Mouse (Mus musculus) heart, embryonic 13.5 days (tissue): ENCODE data around the gene Eif2a. TPM values are rescaled to one million over a fixed set of nuclear protein-coding genes. Genes with fewer than 3 reads are reported as not detected.
A peak's percentile ranks its signal among the peaks of the same experiment; 100 is the strongest.

ENCODE experiments used
- ATAC-seq: fragments of 200-750 bp; cut with Nextera tagmentation; 2 replicates; pipeline ENCODE4 v1.8.0; 2017; ENCODE audit warnings: moderate TSS enrichment; ENCODE audit not compliant: insufficient number of reproducible peaks, low FRiP score, low TSS enrichment; ENCODE audit errors: extremely low read depth
- H3K27ac ChIP-seq: fragments of 300-500 bp; sonication (generic); replicated peaks from 2 replicates; pipeline ENCODE4 v1.5.1; 2015; ENCODE audit warnings: moderate library complexity, mild to moderate bottlenecking, inconsistent platforms
- H3K27me3 ChIP-seq: fragments of 300-500 bp; sonication (generic); replicated peaks from 2 replicates; pipeline ENCODE4 v1.6.1; 2015; ENCODE audit warnings: mild to moderate bottlenecking, inconsistent platforms
- H3K36me3 ChIP-seq: fragments of 300-500 bp; sonication (generic); 2 replicates; pipeline ENCODE4 v1.6.1; 2015; ENCODE audit warnings: mild to moderate bottlenecking, inconsistent platforms
- H3K4me1 ChIP-seq: fragments of 300-500 bp; sonication (generic); 2 replicates; pipeline ENCODE4 v1.6.1; 2015; ENCODE audit warnings: inconsistent platforms
- H3K4me2 ChIP-seq: fragments of 300-500 bp; sonication (generic); 2 replicates; pipeline ENCODE4 v1.6.1; 2015; ENCODE audit warnings: inconsistent platforms, mild to moderate bottlenecking, moderate library complexity
- H3K4me3 ChIP-seq: fragments of 300-500 bp; sonication (generic); 2 replicates; pipeline ENCODE4 v1.5.1; 2015; ENCODE audit warnings: moderate library complexity, mild to moderate bottlenecking, inconsistent platforms
- H3K9ac ChIP-seq: fragments of 300-500 bp; sonication (generic); 2 replicates; pipeline ENCODE4 v1.6.1; 2015; ENCODE audit warnings: inconsistent platforms, mild to moderate bottlenecking, moderate library complexity
- H3K9me3 ChIP-seq: fragments of 300-500 bp; sonication (generic); 2 replicates; pipeline ENCODE4 v1.6.1; 2016; ENCODE audit warnings: inconsistent platforms
- WGBS: fragments of 180-500 bp; shearing (Covaris S2); methylation state at CpG from one replicate; pipeline ENCODE4 v1.1.7; 2015; ENCODE audit warnings: mixed read lengths; 5-methylcytosine and 5-hydroxymethylcytosine counted together
- polyA plus RNA-seq: library from polyadenylated mRNA; unstranded; fragments of >200 nt; fragmentation: Nextera tagmentation; extraction: Ambion mirVana; gene quantifications from 2 replicates; pipeline ENCODE4 v1.2.1, GENCODE M21; 2015

The Eif2a gene
- polyA plus RNA-seq, 1 experiment from 2014 or later = 37.4 TPM

DNA sequence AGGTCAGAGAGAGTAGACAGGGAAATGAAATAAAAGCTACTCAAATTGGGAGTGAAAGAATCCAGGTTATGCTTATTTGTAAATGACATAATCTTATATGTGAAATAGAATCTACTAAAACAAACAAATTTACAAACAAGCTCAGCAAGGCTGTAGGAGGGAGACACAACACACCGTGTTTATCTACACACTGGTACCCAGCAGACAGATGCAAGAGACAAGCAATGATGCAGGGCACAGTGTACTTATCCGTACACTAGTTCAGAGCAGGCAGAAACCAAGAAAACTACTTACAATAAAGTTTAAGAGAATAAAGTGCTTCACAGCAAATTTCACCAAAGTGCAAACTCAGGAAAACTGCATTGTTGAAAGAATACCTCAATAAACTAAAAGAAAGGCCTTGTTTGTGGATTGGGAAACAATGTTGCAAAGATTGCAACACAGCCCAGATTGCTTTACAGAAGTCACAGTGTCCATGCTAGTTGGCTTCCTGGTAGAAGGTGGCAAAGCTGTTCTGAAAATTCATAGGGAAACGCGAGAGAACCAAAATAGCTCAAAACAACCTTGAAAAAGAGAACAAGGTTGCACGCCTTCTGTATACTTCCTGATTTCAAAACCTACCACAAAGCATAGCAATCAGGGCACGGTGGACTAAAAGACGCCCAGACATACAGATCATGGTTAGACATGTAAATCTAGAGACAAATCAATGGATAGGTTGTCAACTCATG lies 17.4 kb upstream of the Eif2a start:
- no peak overlapping the region for H3K9ac ChIP-seq
- H3K27ac ChIP-seq = no peak overlapping the region
- H3K4me3 ChIP-seq = no peak overlapping the region
- no peaks in the 10 kb centered on the region for H3K4me1 ChIP-seq
- H3K36me3 ChIP-seq = no peaks in the 10 kb centered on the region
- H3K4me2 ChIP-seq = no peak overlapping the region
- no peaks in the 10 kb centered on the region for H3K9me3 ChIP-seq
- no peaks in the 10 kb centered on the region for H3K27me3 ChIP-seq
- no peak for ATAC-seq
- 79% methylated on average over 7 of the region's 7 CpGs for WGBS

DNA sequence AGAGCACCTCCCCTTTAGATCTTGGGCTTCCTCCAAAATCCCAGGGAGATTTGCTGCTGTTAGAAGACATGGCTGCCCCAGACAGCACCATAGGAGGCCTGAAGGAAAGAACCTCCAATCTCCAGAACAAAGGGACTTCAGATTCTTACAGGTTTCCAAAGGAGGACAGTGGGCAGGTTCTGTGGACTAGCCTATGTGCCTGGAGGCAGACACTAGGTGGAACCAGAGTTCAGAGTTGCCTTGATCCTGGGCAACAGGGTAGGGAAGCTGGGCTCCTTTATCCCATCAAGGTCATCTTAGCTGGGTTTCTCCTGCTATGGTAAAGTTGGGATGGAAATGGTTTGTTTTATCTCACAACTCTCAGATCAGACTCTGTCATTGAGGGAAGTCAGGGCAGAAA lies 14.0 kb upstream of the Eif2a start:
- Histone ChIP-seq H3K9ac (no peak overlapping the region), H3K4me2 (no peak overlapping the region), H3K4me3 (no peak overlapping the region), H3K4me1 (no peaks in the 10 kb centered on the region), H3K36me3 (no peaks in the 10 kb centered on the region), H3K27ac (no peak overlapping the region), H3K9me3 (no peaks in the 10 kb centered on the region), H3K27me3 (no peaks in the 10 kb centered on the region)
- ATAC-seq = no peak

DNA sequence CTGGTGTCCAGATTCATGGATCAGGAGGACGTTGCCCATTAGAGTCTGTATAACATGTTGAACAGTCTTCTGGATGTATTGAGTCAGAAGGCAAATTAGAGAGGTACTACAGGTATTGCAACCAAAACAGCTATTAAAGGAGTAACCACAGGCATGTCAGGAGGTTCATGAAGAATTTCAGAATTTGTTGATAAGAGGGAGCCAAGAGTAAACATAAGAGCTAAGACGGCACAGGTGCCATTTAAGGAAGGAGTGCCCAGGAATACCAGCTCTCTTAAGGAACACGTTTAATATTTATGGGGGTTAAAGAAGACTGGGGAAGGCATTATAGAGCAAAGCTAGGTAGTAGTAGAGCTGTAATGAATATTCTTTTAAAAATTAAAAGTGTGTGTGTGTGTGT lies 12.9 kb upstream of the Eif2a start:
- no peak overlapping the region for H3K4me3 ChIP-seq
- no peaks in the 10 kb centered on the region for H3K4me1 ChIP-seq
- H3K27ac ChIP-seq = no peak overlapping the region
- H3K9ac ChIP-seq = no peak overlapping the region
- no peaks in the 10 kb centered on the region for H3K27me3 ChIP-seq
- no peak overlapping the region for H3K4me2 ChIP-seq
- no peaks in the 10 kb centered on the region for H3K9me3 ChIP-seq
- H3K36me3 ChIP-seq = no peaks in the 10 kb centered on the region
- 75% methylated on average over 3 of the region's 3 CpGs for WGBS
- ATAC-seq = no peak

DNA sequence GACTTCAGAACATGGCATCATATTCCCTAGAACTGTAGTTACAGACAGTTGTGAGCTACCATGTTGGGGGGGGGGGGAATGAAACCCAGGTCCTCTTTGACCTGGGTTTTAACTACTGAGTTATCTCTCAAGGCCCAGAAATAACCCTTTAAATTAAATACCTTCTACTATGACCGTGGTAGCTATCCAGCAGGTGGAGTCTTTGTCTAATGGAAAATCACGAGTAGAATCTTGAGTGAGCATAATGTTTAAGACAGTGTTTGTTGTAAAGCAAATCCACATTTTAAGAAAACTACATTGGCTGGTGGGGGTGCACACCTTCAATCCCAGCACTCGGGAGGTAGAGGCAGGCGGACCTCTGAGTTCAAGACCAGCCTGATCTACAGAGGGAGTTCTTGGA lies 12.1 kb upstream of the Eif2a start:
- Histone ChIP-seq H3K4me1 (no peaks in the 10 kb centered on the region), H3K27ac (no peak overlapping the region), H3K9ac (no peak overlapping the region), H3K4me2 (no peak overlapping the region), H3K36me3 (no peaks in the 10 kb centered on the region), H3K4me3 (no peak overlapping the region), H3K9me3 (no peaks in the 10 kb centered on the region), H3K27me3 (no peaks in the 10 kb centered on the region)
- 67% methylated on average over 4 of the region's 4 CpGs for WGBS
- no peak for ATAC-seq

DNA sequence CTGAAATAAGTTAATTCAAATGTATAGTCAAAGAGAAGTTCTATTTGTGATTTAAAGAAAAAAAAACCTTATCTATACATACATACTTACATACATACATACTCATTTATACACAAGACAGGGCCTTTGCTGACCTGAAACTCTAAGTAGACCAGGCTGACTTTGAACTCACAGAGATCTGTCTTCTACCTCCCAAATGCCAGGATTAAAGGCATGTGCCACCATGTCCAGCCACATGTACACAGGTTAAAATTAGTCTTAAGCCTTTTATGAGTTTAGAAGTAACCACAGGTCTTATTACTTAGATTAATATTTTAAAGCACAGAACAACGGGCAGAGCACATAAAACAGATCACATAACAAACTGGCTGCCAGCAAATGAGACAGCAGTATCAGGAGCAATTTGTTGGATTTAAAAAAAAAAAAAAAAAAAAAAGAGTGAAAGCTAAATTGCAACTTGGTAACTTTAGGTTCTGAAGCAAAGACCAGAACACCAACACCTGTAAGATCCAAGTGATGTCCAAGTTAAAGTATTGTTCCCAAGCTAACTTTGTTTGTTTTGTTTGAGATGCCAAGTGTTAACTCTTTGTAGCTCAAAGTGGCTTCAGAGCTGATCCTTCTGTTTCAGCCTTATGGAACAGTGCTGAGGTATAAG lies 9.5 kb upstream of the Eif2a start:
- no peaks in the 10 kb centered on the region for H3K27me3 ChIP-seq
- no peak overlapping the region for H3K4me3 ChIP-seq
- no peak for ATAC-seq
- H3K4me2 ChIP-seq = no peak overlapping the region
- H3K9ac ChIP-seq = no peak overlapping the region
- no peak overlapping the region for H3K27ac ChIP-seq
- H3K9me3 ChIP-seq = no peaks in the 10 kb centered on the region
- WGBS = 66% methylated on average over 1 of the region's 1 CpGs
- H3K4me1 ChIP-seq = peaks cover 10% of the 10 kb centered on the region; the same call in 1 of the 2 replicates
- H3K36me3 ChIP-seq = peaks cover 8% of the 10 kb centered on the region

DNA sequence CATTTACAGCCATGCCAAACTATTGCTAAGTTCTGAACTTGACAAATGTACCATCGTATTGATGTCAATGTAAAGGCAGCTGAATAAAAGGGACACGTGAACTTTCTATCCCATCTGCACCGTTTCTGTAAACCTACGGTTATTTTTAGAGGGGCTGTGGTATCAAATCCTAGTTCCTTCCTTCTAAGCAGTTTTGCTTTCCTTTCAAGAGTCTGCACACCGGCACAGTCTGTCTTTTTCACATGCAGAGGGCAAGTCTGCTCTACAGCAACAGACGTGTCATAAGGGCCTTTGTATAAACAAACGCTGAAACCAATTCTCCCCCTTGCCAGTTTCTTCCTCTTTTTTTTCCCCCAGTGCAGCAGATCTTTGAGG lies 9.0 kb upstream of the Eif2a start:
- no peak overlapping the region for H3K27ac ChIP-seq
- 46% methylated on average over 7 of the region's 7 CpGs for WGBS
- H3K36me3 ChIP-seq = peaks cover 13% of the 10 kb centered on the region
- peaks cover 10% of the 10 kb centered on the region; the same call in 1 of the 2 replicates for H3K4me1 ChIP-seq
- no peak overlapping the region for H3K4me3 ChIP-seq
- H3K9me3 ChIP-seq = no peaks in the 10 kb centered on the region
- ATAC-seq = no peak
- no peak overlapping the region for H3K9ac ChIP-seq
- no peaks in the 10 kb centered on the region for H3K27me3 ChIP-seq
- no peak overlapping the region for H3K4me2 ChIP-seq

DNA sequence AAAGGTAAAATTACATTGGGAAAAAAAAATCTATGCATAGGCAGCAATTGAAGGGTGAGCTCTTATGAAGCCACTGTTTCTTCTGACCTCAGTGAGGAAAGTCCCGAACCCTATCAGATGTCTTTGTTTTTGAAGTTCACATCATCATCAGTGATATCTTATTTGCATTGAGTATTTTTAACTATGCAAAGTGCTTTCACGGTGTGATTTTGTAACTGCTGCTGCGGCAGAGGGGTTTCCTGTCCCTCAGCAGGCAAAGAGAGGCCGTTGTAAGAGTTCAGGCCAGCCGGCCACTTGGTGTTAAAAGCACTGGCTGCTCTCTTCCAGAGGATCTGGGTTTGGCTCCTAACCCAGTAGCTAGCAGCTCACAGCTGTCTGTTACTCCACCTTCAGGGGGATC lies 8.4 kb upstream of the Eif2a start:
- H3K27me3 ChIP-seq = no peaks in the 10 kb centered on the region
- peaks cover 17% of the 10 kb centered on the region for H3K36me3 ChIP-seq
- H3K4me2 ChIP-seq = no peak overlapping the region
- no peak for ATAC-seq
- 52% methylated on average over 5 of the region's 5 CpGs for WGBS
- H3K4me1 ChIP-seq = peaks cover 10% of the 10 kb centered on the region; the same call in 1 of the 2 replicates
- H3K9me3 ChIP-seq = no peaks in the 10 kb centered on the region
- H3K4me3 ChIP-seq = no peak overlapping the region
- H3K27ac ChIP-seq = no peak overlapping the region
- H3K9ac ChIP-seq = no peak overlapping the region

DNA sequence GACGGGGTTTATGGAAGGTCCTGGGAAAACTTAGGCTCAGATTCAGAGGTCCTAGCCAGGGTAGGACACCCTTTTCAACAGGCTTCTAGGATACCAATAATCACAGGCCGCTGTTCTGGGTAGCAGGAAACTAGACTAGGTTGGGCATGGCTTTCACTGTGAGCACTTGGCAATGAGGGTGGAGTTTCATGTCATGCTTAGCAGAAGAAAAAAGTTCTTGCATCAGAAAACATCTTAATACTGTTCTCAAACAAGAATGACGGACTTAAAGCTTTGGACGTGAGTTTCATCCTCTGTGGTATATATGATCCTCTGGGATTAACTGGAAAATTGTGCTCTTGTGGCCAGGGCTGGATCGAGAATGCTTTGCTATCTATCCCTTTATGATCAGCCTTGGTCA lies 7.8 kb upstream of the Eif2a start:
- Histone ChIP-seq H3K27me3 (no peaks in the 10 kb centered on the region), H3K4me2 (no peak overlapping the region), H3K9me3 (no peaks in the 10 kb centered on the region), H3K36me3 (peaks cover 22% of the 10 kb centered on the region), H3K9ac (no peak overlapping the region), H3K4me1 (peaks cover 10% of the 10 kb centered on the region; the same call in 1 of the 2 replicates), H3K4me3 (no peak overlapping the region), H3K27ac (no peak overlapping the region)
- ATAC-seq = no peak
- 73% methylated on average over 5 of the region's 5 CpGs for WGBS

DNA sequence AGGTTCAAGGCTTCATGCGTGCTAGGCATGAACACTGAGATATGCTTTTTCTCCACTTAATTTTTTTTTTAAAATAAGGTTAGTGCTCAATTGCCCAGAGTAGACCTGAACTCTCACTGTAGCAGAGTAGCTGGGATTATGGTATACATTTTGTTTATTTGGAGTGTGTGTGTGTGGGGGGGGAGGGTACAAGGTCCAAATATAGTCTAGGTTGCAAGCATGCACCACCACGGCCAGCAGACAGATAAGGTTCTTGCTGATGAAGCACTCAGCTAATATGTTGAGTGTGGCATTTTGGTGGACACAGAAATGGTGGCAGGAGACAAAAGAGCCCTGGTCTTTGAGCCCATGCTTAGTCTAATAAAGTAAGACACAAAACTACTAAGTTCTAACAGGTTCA lies 6.7 kb upstream of the Eif2a start:
- Histone ChIP-seq H3K9me3 (no peaks in the 10 kb centered on the region), H3K36me3 (peaks cover 33% of the 10 kb centered on the region), H3K4me3 (no peak overlapping the region), H3K9ac (no peak overlapping the region), H3K4me1 (peaks cover 15% of the 10 kb centered on the region), H3K27ac (peak overlapping the region; percentile 42), H3K4me2 (0 out of 2 replicates have a peak overlapping the region, but pooled peaks have one; percentile 11), H3K27me3 (no peaks in the 10 kb centered on the region)
- 53% methylated on average over 2 of the region's 2 CpGs for WGBS
- no peak for ATAC-seq

DNA sequence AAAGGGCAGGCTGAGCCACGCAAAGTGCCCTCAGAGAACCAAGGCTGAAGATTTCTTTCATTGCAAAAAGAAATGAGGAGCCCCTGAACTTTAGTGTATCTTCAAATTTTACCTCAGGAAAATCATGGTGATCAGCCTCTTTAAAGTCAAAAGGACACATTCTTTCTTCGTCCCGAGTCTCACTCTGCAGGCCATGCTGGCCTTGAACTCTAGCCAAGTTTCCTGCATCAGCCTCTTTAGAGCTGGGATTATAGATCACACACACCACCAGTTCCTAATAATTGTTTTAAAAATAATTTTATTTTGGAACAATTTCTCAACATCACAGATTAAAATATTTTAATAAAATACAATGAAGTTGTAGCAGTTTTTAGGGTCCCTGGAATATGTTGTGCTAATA lies 6.1 kb upstream of the Eif2a start:
- WGBS = 45% methylated on average over 3 of the region's 3 CpGs
- H3K4me1 ChIP-seq = peaks cover 21% of the 10 kb centered on the region
- no peaks in the 10 kb centered on the region for H3K27me3 ChIP-seq
- H3K9ac ChIP-seq = no peak overlapping the region
- H3K4me2 ChIP-seq = 0 out of 2 replicates have a peak overlapping the region, but pooled peaks have one; percentile 11
- peaks cover 33% of the 10 kb centered on the region for H3K36me3 ChIP-seq
- no peak for ATAC-seq
- peak overlapping the region; percentile 42; the same call in 1 of the 2 replicates for H3K27ac ChIP-seq
- H3K9me3 ChIP-seq = no peaks in the 10 kb centered on the region
- H3K4me3 ChIP-seq = no peak overlapping the region

DNA sequence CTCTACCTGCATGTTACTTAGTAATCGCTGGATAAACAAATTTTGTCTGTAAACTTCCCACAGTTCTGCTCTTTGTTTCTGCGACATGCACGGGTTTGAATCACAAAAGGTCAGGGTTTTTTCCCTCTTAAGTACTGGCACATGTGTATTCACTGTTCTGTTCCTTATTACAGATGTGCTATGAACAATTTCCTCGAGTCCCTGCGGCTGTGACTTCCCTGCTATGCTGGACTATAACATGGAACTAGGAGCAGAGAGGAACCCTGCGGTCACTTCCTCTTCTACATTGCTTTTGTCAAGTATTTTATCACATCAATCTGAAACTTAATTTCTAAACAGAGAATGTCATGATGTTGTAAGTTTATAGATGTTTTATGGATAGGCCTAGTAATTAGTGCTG lies 5.3 kb upstream of the Eif2a start:
- Histone ChIP-seq H3K9me3 (no peaks in the 10 kb centered on the region), H3K4me1 (peaks cover 21% of the 10 kb centered on the region), H3K4me3 (no peak overlapping the region), H3K36me3 (peaks cover 33% of the 10 kb centered on the region), H3K27me3 (no peaks in the 10 kb centered on the region), H3K9ac (no peak overlapping the region), H3K4me2 (no peak overlapping the region), H3K27ac (no peak overlapping the region)
- no peak for ATAC-seq
- WGBS = 83% methylated on average over 6 of the region's 6 CpGs

DNA sequence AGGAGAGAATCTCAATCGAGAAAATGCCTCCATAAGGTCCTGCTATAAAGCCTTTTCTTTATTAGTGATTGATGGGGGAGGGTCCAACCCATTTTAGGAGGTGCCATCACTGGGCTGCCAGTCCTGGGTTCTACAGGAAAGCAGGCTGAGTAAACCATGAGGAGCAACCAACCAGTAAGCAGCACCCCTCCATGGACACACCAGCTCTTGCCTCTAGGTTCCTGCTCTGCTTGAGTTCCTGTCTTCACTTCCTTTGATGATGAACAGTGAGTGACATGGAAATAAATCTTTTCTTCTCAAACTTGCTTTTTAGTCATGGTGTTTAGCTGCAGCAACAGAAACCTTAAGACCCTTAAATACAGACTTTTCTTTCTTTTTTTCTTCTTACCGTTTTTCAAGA lies 4.3 kb upstream of the Eif2a start:
- 69% methylated on average over 2 of the region's 2 CpGs for WGBS
- Histone ChIP-seq H3K27me3 (no peaks in the 10 kb centered on the region), H3K27ac (no peak overlapping the region), H3K4me3 (no peak overlapping the region), H3K4me1 (peaks cover 23% of the 10 kb centered on the region), H3K36me3 (peaks cover 33% of the 10 kb centered on the region), H3K9ac (no peak overlapping the region), H3K9me3 (no peaks in the 10 kb centered on the region), H3K4me2 (no peak overlapping the region)
- no peak for ATAC-seq
